Mouse (Mus musculus): ENCODE data around the gene 4930579F01Rik. TPM values are rescaled to one million over a fixed set of nuclear protein-coding genes. Genes with fewer than 3 reads are reported as not detected.

The 4930579F01Rik gene
- total and polyA plus RNA-seq, 2 experiments from 2014 or later: 0.09 TPM; not detected in 1

DNA sequence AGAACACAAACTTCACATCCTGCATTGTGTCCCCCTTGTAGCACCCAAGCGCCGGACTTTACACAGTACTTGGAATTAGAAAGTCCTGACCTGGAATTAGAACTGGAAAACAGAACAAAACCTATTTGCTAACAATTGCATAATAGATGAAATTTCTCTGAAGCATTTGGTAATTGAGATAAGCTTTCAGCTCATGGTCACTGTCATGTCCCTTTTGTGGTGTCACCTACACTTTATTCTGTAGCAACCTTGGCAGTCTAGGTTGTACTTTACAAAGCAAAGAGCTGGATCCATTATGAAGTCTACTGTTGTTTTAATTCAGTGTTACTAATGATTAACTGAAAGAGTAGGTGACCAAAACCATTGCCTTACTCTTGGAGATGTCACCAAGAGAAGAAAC lies 33.5 kb upstream of the 4930579F01Rik start:
- DNase-seq (ENCODE audit: low spot score) (no peak), ATAC-seq (no peak)
- Histone ChIP-seq H3K4me2 (ENCODE audit: low read depth, low read length) (no peak overlapping the region), H3K9me3 (ENCODE audit: low read length) (no peaks in the 10 kb centered on the region), H3K27me3 (ENCODE audit: insufficient read depth, low read length) (no peaks in the 10 kb centered on the region), H3K27ac (no peak overlapping the region), H3K9ac (replicated peaks; ENCODE audit: low read length) (no peak overlapping the region), H3K4me3 (ENCODE audit: low read length) (no peak overlapping the region), H3K36me3 (ENCODE audit: insufficient read depth, low read length) (no peaks in the 10 kb centered on the region), H3K4me1 (ENCODE audit: insufficient read depth, low read length) (no peaks in the 10 kb centered on the region)
- WGBS: 96% methylated on average over 2 of the region's 2 CpGs
- TF ChIP-seq CTCF (IDR thresholded peaks at IDR 0.05; ENCODE audit: low read depth): no peak

DNA sequence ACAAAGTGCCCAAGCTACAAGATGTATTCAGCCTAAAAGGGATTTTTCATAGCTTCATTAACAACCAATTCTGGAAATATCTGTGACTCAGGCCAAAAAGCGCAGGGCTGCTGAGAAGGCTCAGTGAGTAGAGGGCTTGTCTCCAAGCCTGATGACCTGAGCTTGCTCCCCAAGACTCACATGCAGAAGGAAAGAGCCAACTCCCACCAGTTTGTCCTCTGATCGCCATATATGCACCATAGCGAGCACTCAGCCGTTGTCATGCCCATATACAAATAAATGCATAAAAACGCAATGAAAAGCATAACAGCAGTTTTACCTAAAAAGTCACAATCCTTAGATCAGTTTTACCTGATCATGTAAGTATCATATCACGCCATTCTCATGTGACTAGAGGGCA lies 32.9 kb upstream of the 4930579F01Rik start:
- H3K9me3 ChIP-seq (ENCODE audit: low read length): no peaks in the 10 kb centered on the region
- no peaks in the 10 kb centered on the region for H3K27me3 ChIP-seq (ENCODE audit: insufficient read depth, low read length)
- DNase-seq (ENCODE audit: low spot score) (no peak), ATAC-seq (no peak)
- no peaks in the 10 kb centered on the region for H3K36me3 ChIP-seq (ENCODE audit: insufficient read depth, low read length)
- H3K4me2 ChIP-seq (ENCODE audit: low read depth, low read length): no peak overlapping the region
- H3K9ac ChIP-seq (replicated peaks; ENCODE audit: low read length): no peak overlapping the region
- no peak overlapping the region for H3K27ac ChIP-seq
- H3K4me1 ChIP-seq (ENCODE audit: insufficient read depth, low read length): no peaks in the 10 kb centered on the region
- no peak overlapping the region for H3K4me3 ChIP-seq (ENCODE audit: low read length)
- TF ChIP-seq CTCF (IDR thresholded peaks at IDR 0.05; ENCODE audit: low read depth): no peak
- 96% methylated on average over 6 of the region's 6 CpGs for WGBS

DNA sequence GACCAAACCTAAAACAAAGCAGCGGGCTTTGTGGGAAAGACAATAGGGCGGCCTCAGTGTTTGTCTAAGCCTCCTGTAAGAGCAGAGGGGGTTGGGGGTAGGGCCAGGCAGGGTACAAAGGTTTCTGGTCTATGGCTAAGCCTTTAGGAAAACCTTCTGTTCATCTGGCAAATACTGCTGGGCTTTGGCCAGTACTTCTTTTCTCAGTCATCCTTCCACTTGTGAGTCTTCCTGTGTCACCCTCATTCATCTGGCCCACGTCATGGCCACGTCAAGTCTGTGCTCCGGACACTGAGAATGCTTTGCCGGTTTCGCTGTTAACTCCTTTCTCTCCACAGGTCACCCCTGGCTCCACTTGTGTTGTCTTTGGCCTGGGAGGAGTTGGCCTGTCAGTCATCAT lies 32.2 kb upstream of the 4930579F01Rik start:
- H3K27me3 ChIP-seq (ENCODE audit: insufficient read depth, low read length): no peaks in the 10 kb centered on the region
- no peak overlapping the region for H3K4me2 ChIP-seq (ENCODE audit: low read depth, low read length)
- ATAC-seq (no peak), DNase-seq (ENCODE audit: low spot score) (no peak)
- no peak overlapping the region for H3K4me3 ChIP-seq (ENCODE audit: low read length)
- no peaks in the 10 kb centered on the region for H3K36me3 ChIP-seq (ENCODE audit: insufficient read depth, low read length)
- H3K27ac ChIP-seq: no peak overlapping the region
- no peaks in the 10 kb centered on the region for H3K9me3 ChIP-seq (ENCODE audit: low read length)
- no peak for TF ChIP-seq CTCF (IDR thresholded peaks at IDR 0.05; ENCODE audit: low read depth)
- no peak overlapping the region for H3K9ac ChIP-seq (replicated peaks; ENCODE audit: low read length)
- H3K4me1 ChIP-seq (ENCODE audit: insufficient read depth, low read length): no peaks in the 10 kb centered on the region
- WGBS: 41% methylated on average over 7 of the region's 7 CpGs

DNA sequence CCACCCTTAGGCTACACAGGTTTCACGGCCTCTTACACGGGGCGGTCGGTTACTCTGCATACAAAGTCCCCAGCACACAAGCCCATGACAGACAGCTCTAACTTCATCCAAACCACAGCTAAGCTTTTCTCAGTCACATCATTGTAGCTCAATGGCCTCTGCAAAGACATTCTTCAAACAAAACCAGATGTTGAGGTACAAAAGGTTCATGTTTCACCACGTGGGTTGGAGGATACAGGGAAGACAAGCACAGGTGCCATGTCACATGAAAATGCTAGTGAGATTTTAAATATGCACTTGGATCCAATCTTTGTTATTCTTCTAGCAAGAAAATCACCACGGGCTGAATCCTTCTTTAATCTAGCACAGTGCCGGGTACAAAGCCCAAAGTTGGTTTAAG lies 31.7 kb upstream of the 4930579F01Rik start:
- ATAC-seq: no peak

DNA sequence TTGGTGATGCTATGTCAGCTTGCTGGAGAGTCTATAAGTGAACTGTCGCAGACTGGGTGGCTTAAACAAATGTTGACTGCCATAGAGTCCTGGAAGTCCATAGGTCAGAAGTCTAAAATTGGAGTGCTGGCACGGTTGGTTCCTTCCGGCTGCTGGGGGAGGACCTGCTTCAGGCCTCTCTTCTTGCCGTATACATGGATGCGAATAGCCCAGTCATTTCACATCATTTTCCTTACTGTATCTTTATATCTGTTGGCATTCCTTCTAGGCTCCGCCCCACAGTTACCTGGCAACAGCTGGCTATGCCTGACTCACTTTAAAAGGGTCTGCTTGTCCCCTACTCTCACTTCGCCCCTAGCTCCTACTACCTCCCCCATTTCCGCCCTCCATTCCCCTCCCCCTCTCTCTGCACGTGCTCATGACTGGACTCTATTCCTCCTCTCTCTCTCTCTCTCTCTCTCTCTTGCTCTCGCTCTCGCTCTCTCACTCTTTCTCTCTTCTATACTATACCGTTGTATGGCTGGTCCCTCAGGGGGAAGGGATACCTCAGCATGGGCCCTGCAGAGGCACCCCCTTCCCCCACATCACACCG lies 30.8 kb upstream of the 4930579F01Rik start:
- H3K9ac ChIP-seq (replicated peaks; ENCODE audit: low read length): no peak overlapping the region
- DNase-seq (ENCODE audit: low spot score): no peak
- 84% methylated on average over 13 of the region's 13 CpGs for WGBS
- no peak for ATAC-seq
- H3K4me2 ChIP-seq (ENCODE audit: low read depth, low read length): no peak overlapping the region
- H3K4me3 ChIP-seq (ENCODE audit: low read length): no peak overlapping the region
- no peaks in the 10 kb centered on the region for H3K4me1 ChIP-seq (ENCODE audit: insufficient read depth, low read length)
- H3K36me3 ChIP-seq (ENCODE audit: insufficient read depth, low read length): no peaks in the 10 kb centered on the region
- H3K9me3 ChIP-seq (ENCODE audit: low read length): no peaks in the 10 kb centered on the region
- H3K27ac ChIP-seq: no peak overlapping the region
- no peaks in the 10 kb centered on the region for H3K27me3 ChIP-seq (ENCODE audit: insufficient read depth, low read length)
- no peak for TF ChIP-seq CTCF (IDR thresholded peaks at IDR 0.05; ENCODE audit: low read depth)

More for the DNA sequence above, 31.7 kb upstream of the 4930579F01Rik start:
- H3K4me2 ChIP-seq (ENCODE audit: low read depth, low read length): no peak overlapping the region
- H3K36me3 ChIP-seq (ENCODE audit: insufficient read depth, low read length): no peaks in the 10 kb centered on the region
- no peaks in the 10 kb centered on the region for H3K4me1 ChIP-seq (ENCODE audit: insufficient read depth, low read length)
- H3K4me3 ChIP-seq (ENCODE audit: low read length): no peak overlapping the region
- H3K27ac ChIP-seq: no peak overlapping the region
- H3K27me3 ChIP-seq (ENCODE audit: insufficient read depth, low read length): no peaks in the 10 kb centered on the region
- no peak for TF ChIP-seq CTCF (IDR thresholded peaks at IDR 0.05; ENCODE audit: low read depth)
- no peak for DNase-seq (ENCODE audit: low spot score)
- H3K9ac ChIP-seq (replicated peaks; ENCODE audit: low read length): no peak overlapping the region
- 71% methylated on average over 7 of the region's 7 CpGs for WGBS
- H3K9me3 ChIP-seq (ENCODE audit: low read length): no peaks in the 10 kb centered on the region

DNA sequence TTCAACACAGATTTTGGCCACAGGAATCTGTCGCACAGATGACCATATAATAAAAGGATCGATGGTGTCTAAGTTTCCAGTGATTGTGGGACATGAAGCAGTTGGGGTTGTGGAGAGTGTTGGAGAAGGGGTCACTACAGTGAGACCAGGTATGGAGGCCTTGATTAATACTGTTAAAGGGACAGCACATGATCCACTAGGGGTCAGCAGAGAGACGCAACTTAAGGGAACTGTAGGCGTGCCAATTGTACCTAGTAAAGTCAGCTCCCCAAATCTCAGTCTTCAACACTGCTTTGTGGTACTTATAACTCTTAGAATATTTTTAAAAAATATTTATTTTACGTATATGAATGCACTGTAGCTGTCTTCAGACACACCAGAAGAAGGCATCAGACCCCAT lies 29.3 kb upstream of the 4930579F01Rik start:
- no peaks in the 10 kb centered on the region for H3K36me3 ChIP-seq (ENCODE audit: insufficient read depth, low read length)
- no peaks in the 10 kb centered on the region for H3K4me1 ChIP-seq (ENCODE audit: insufficient read depth, low read length)
- H3K9ac ChIP-seq (replicated peaks; ENCODE audit: low read length): no peak overlapping the region
- TF ChIP-seq CTCF (IDR thresholded peaks at IDR 0.05; ENCODE audit: low read depth): peak; percentile 66
- WGBS: 62% methylated on average over 5 of the region's 5 CpGs
- DNase-seq (ENCODE audit: low spot score): peak; percentile 77
- H3K27ac ChIP-seq: no peak overlapping the region
- H3K9me3 ChIP-seq (ENCODE audit: low read length): no peaks in the 10 kb centered on the region
- H3K4me2 ChIP-seq (ENCODE audit: low read depth, low read length): no peak overlapping the region
- peak; percentile 63; the same call in 1 of the 2 replicates for ATAC-seq
- no peak overlapping the region for H3K4me3 ChIP-seq (ENCODE audit: low read length)
- H3K27me3 ChIP-seq (ENCODE audit: insufficient read depth, low read length): no peaks in the 10 kb centered on the region

DNA sequence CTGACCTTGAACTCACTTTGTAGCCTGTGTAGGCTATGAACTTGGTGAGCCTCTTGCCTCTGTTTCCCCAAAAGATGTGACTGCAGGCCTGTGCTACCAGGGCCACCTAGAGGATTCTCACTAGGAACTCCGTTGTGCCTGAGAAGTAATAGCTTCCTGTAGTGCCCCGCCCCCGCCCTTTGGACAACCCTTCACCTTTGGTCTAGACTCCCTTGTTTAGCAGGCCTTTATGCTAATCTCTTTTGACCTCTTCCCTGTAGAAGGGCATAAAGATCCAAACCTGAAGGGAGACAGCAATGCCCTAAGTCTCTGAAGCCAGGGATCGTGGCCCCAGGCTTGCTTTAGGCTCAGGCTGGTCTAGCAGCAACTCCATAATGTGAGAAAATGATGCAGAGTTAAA lies 28.9 kb upstream of the 4930579F01Rik start:
- Histone ChIP-seq H3K4me1 (ENCODE audit: insufficient read depth, low read length) (no peaks in the 10 kb centered on the region), H3K27me3 (ENCODE audit: insufficient read depth, low read length) (no peaks in the 10 kb centered on the region), H3K9ac (replicated peaks; ENCODE audit: low read length) (no peak overlapping the region), H3K4me2 (ENCODE audit: low read depth, low read length) (no peak overlapping the region), H3K4me3 (ENCODE audit: low read length) (no peak overlapping the region), H3K27ac (no peak overlapping the region), H3K36me3 (ENCODE audit: insufficient read depth, low read length) (no peaks in the 10 kb centered on the region), H3K9me3 (ENCODE audit: low read length) (no peaks in the 10 kb centered on the region)
- no peak for DNase-seq (ENCODE audit: low spot score)
- TF ChIP-seq CTCF (IDR thresholded peaks at IDR 0.05; ENCODE audit: low read depth): no peak
- ATAC-seq: no peak
- WGBS: 72% methylated on average over 4 of the region's 4 CpGs

All from hindbrain, postnatal 0 days (tissue).